Mouse (Mus musculus): ENCODE measurements around the gene Klk1b26.

GRCm38 (mm10) chr7:43985657-43986056 lies 26.3 kb upstream of the Klk1b26 start:
- TF ChIP-seq CTCF (IDR thresholded peaks at IDR 0.05; ENCODE audit: insufficient read depth, low read length) = no peak
- no peak for TF ChIP-seq POLR2A (IDR thresholded peaks at IDR 0.05; ENCODE audit: borderline replicate concordance, extremely low read depth, low read depth, low read length)
